Mouse (Mus musculus) adrenal gland, adult 18-20 months (tissue): Measurements from ENCODE around the gene Foxj3. TPM values are rescaled to one million over a fixed set of nuclear protein-coding genes. Genes with fewer than 3 reads are reported as not detected.

Experiments
- DNase-seq, 2 experiments: peaks; one replicate each; pipeline ENCODE4 v3.0.0; 2021 to 2022; ENCODE audit warnings: low spot score in 2 of 2
- total RNA-seq, 2 experiments: library from RNA; stranded (reverse); gene quantifications; 1 replicate in 1 of 2; 2 replicates in 1 of 2; pipeline ENCODE4 v1.2.3; 2021

Gene Foxj3
- total RNA-seq, 2 experiments from 2014 or later: 39.0 to 41.6 TPM

DNA sequence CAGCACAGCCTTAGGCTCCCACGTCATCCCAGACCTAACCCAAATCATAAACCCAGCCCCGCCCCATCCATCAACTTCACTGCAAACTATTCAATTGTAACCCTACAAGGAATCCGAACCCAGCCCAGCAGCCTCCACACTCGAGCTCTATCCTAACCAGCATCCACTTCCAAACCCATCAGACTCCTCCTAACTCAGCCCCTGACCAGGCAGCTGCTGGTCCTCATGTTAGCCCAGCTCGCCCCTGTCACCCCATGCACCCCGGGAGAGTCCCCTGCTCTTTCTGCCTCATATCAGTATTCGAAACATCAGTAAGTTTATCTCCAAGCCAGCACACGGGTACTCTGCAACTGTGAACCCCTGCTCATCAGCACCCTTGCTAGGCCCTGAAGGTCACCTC, 98.9 kb downstream of the Foxj3 start:
- DNase-seq: no peak

GRCm38 (mm10) chr4:119636731-119637130, 99.9 kb downstream of the Foxj3 start:
- no peak for DNase-seq

GRCm38 (mm10) chr4:119637176-119637845, 100.5 kb downstream of the Foxj3 start, which contains the start of gene Guca2a:
Gene Guca2a (plus strand): TSS chr4:119637704.
- DNase-seq: peak in 1 of 2 experiments; percentile 26

DNA sequence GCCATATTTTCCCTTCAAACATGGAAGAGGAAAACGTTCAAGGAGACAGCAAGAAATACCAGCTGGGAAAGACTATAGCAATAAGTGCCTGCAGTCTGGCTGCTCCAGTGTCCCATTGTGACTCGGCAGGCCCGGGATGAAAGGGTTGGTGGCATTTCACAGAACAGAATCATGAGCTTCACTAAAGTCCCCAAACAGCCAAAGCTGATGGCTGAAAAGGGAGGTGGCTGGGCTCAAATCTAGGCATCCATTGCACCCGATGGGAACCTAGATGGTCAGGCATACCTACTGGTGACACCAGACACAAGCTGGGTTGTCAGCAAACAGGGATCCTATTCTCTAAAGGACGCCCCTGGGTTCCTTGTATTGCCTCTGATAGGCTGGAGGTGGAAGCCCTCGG, 101.1 kb downstream of the Foxj3 start:
- no peak for DNase-seq

DNA sequence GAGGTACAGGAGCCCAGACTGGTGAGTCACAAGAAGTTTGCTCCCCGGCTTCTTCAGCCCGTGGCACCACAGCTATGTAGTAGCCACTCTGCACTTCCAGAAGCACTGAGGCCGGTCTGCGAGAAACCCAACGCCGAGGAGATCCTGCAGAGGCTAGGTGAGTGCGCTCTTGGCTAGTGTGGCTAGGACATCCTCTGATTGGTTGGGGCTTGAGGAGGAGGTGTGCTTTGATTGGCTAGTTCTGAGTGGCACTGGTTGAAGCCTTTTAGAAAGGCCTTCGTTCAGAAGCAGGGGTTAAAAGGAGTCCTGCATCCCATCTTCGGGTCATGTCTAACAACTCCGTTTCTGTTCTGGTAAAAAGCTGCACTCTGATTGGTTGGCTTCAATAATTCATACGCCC, 101.9 kb downstream of the Foxj3 start:
- DNase-seq: no peak

DNA sequence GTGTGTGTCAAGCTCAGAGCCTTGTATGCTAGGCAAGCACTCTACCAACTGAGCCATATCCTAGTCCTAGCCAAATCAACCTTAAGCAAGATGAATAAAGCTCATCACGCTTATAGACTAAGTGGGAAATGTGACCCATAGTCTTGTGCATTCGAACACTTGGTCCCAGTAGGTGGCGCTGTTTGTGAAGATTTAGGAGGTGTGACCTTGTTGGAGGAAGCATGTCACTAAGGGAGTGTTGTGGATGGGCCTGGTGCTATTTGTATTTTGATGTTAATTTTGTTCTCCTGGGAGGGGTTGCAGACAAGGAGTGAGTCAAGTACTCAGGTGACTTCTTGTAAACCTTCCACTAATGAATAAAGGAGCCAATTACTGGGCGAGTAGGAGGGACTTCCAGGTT, 105.9 kb downstream of the Foxj3 start:
- DNase-seq: no peak

DNA sequence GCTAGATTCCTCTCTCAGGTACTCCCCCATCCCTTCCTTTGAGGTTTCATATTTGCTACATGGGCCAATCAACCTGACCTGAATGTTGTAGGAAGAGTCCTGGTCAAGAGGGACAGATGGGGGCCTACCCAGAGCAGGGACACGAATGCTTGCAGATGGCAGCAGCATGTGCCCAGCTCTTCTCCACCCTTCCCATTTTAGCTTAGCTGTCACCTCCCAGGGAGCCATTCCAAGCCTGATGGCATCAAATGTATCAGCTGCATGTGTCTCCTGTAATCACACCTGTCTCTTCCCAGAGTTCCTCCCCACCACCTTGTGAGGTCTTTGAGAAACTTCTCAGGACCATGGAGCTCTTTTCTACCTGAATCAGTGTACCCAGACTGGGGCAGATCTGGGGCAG, 120.2 kb downstream of the Foxj3 start:
- no peak for DNase-seq

GRCm38 (mm10) chr4:119658246-119658645, 121.4 kb downstream of the Foxj3 start:
- DNase-seq: no peak

GRCm38 (mm10) chr4:119658731-119659130, 121.9 kb downstream of the Foxj3 start, which contains the start of gene Guca2b:
Gene Guca2b (minus strand): TSS chr4:119658954.
- no peak for DNase-seq

DNA sequence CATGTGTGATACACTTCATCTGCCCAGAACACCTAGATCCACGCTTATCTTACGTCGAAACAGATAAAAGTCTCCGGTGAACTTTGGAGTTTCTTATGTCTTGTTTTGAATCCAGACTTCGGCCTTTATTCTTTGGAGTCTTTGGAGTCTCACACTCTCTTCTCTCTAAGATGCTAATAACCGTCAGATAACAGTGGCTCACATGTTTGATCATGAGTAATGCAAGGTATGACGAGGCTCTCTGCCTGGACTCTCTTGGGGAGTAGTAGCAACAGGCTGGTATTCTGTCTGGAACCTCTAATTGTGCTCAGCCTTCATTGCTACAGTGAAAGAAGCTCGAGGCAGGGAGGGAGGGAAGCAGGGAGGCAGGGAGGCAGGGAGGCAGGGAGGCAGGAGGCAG, 123.2 kb downstream of the Foxj3 start:
- no peak for DNase-seq

GRCm38 (mm10) chr4:119662151-119662550, 125.3 kb downstream of the Foxj3 start:
- no peak for DNase-seq

GRCm38 (mm10) chr4:119662976-119663375, 126.2 kb downstream of the Foxj3 start:
- peak in 1 of 2 experiments; percentile 28 for DNase-seq

DNA sequence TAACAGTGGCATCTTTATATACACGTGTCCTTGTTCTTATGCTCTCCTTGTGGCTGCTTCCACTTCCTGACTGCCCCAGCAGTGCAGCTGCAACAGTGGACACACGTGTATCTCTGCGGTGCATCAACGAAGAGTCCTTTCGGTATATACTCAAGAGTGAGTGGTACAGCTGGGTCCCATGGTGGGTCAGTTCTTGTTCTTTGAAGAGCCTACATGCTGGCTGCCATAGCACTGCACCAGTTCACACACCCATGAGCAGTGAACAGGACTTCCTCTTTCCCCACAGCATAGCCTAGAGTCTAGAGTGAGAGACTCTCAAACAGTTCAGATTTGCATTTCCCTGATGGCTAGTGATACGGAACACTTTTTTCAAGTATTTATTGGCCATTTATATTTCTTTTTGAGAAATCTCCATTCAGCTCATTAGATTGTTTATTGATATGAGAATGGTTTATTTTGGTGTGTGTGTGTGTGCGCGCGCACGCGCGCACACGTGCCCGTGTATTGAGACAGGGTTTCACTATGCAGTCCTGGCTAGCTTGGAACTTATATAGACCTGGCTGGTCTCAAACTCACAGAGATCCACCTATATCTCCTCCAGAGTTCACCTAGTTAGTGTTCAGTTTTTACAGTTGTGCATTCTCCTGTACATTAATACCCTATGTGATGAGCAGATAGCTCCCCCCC, 126.7 kb downstream of the Foxj3 start:
- DNase-seq: no peak

GRCm38 (mm10) chr4:119665166-119665565, 128.4 kb downstream of the Foxj3 start:
- no peak for DNase-seq

GRCm38 (mm10) chr4:119666116-119666515, 129.3 kb downstream of the Foxj3 start:
- DNase-seq: no peak

DNA sequence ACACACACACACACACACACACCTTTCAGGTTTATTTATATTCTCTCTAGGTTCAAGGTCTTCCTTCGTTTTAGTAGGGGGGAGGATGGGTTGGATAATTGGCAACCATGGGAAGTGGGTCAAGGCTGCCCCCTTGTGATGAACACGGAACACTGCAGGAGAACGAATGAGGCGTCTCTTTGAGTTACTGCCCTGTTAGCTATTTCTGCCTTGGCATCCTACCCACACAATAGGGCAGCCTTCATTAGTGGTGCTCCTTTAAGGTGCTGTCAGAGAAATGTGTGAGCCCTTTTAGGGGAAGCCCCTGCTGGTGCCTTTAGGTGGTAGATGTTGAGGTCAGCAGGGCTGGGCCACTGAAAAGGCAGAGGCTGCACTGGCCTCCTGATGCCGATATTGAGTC, 130.7 kb downstream of the Foxj3 start:
- DNase-seq: peak; percentile 39 to 42

DNA sequence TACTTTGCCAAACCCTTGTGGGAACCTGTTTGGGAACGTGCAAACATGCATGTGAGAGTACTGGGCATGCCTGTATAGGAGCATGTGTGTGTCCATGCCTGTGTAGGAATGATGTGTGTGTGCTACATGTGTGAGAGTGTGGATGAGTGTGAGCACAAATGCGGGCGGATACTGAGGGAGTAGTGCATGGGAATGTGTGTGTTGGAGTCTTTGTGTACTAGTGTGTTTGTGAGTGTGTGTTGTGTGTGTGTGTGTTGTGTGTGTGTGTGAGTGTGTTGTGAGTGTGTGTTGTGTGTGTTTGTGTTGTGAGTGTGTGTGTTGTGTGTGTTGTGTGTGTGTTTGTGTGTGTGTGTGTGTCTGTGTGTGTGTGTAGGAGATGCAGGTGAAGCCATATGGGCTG, 131.4 kb downstream of the Foxj3 start:
- DNase-seq: no peak

DNA sequence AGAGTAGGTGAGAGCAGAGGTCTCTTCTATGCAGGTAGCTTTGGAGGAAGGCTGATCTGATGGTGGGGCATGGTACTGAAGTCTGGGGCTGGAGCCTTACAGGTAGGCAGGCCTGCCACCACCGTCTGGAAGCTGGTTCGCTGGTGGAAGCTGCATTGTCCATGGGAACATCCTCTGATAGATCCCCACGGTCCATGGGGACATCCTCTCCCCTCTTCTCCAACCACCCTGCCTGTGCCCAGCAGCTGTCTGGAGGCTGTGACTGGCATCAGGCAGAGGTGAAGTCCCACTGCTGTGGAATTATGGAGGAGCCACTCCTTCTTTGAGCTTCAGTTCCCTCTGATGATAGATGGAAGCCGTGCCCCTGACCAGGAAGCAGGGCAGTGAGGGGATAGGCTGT, 131.8 kb downstream of the Foxj3 start:
- no peak for DNase-seq

DNA sequence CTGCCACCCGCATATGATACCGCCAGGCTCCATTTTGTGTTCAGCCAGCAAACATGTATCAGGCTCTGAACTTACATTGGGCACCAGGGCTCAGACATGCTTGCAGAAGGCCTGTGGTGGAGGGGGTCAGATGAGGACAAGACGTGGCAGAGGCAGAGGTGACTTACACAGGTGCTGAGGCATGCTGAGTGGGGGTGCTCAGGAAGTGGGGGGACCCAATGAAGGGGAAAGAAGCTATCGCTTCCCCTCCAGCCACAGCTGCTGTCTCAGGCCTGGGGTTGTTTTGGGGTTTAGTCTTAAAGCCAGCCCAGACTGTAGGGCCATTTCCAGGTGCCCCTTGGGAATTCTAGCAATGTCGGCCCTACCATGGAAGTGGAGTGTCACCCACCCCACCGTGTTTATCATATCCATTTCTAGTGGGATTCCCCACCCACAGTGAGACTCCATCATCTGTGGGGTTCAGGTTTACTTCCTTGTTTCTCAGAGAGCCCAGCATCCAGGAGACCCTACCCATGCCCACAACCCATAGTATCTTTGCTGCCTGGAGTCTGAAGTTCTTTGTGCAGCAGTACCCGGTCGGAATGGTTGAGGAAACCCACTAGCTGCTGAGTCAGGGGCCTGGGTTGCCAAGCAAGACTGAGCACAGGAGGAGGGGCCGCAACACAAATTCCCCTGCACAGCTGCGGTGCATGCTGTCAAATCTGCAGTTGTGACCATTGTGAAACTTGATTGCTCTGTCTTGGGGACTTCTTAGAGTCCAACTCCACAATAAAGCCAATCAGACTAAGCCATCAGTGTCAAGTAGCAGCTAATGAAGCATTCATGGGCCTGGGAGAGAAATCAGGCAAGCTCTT, 132.8 kb downstream of the Foxj3 start:
- DNase-seq: no peak

DNA sequence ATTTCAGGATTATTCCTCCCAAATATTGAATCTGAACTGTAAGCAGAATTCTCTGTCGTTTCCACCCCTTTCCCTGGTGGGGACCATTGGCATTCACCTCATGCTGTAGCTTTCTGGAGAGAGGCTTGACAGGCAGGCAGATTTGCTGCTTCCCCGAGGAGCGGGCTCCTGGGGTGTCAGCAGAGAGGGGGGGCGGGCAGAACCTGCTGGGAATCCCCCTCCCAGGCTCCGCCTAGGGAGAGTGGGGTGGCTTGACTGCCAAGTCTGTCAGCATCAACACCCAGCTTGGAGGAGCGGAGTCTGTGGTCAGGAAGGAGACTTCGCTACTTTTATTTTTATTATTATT, 133.4 kb downstream of the Foxj3 start:
- DNase-seq: no peak

DNA sequence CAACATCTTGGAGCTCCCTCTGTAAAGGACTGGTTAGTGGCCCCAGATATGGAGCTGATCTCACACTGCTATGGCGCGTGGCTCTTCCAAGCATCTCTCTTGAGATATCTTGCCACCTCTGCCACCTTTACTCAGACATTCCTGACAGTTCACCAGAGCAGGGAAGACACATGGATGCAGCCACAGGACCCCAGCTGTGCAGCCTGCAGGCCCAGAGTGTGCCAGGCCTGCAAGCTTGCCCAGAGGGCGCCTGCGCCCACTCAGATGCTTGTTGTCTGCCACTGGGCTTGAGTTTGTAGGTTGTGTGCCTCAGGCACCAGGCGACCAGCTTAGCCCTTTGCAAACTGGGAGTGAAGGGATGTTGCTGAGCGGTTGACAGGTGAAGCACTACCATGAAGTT, 133.9 kb downstream of the Foxj3 start:
- no peak for DNase-seq

DNA sequence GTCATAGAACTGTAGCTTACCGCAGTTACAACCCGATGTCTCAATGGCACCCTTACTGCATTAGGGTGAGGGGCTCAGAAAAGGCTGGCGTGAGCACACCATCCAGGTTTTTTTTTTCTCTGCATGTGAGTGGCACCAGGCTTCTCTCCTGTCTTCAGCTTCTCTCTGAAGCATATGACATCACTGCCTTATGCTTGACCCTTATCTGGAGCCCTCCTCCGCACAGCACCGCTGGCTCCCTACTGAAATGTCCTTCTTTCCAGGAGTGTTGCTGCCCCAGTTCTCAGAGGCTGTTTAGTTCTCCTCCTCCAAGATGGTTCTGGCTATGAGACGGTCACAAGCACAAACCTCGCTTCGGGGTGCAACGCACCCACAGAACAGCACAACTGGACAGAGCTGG, 134.4 kb downstream of the Foxj3 start:
- DNase-seq: no peak
